Mouse (Mus musculus): ENCODE results near the gene Ccnd1.

DNA sequence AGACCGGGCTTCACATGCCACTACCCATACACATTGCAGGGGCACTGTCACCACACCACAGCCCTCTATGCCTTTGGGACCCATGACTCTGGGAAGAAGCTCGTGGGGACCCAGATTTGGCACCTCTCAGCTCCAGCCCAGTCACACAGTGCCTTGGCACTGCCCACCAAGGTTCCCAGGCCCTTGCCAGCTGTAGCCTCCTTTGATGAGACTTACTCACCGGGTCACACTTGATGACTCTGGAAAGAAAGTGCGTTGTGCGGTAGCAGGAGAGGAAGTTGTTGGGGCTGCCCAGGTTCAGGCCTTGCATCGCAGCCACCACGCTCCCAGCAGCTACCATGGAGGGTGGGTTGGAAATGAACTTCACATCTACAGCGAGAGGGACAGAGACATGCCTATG lies 5.9 kb downstream of the Ccnd1 start:
- TF ChIP-seq GATA1 (IDR thresholded peaks at IDR 0.05; ENCODE audit: low read length) = no peak
- no peak for TF ChIP-seq TAL1 (IDR thresholded peaks at IDR 0.05; ENCODE audit: low read length)

Data from erythroblast, embryonic 14.5 days (primary cell).